Mouse (Mus musculus): ENCODE results near the gene Tns1.

- no peak for TF ChIP-seq CTCF (IDR thresholded peaks at IDR 0.05; ENCODE audit: insufficient read depth, low read depth, low read length)
- no peak for TF ChIP-seq POLR2A (IDR thresholded peaks at IDR 0.05; ENCODE audit: insufficient read depth, low read depth, low read length)
Measured at GRCm38 (mm10) chr1:73966411-73967238, 157.6 kb downstream of the Tns1 start.
